Mouse (Mus musculus) kidney, embryonic 16.5 days (tissue): ENCODE measurements around the gene Fbxo34. TPM values are rescaled to one million over a fixed set of nuclear protein-coding genes. Genes with fewer than 3 reads are reported as not detected.
"Not testable (repeated sequence)": the region's sequence is repeated elsewhere in the genome, so short reads cannot be mapped to it uniquely, and the experiment has no call there.

Source experiments
- ATAC-seq: fragments of 200-750 bp; cut with Nextera tagmentation; 2 replicates; pipeline ENCODE4 v1.8.0; 2017; ENCODE audit warnings: moderate TSS enrichment; ENCODE audit not compliant: low FRiP score, low TSS enrichment
- H3K27ac ChIP-seq: fragments of 300-500 bp; sonication (generic); 2 replicates; pipeline ENCODE4 v1.5.1; 2014; ENCODE audit warnings: low read length
- H3K27me3 ChIP-seq: fragments of 300-500 bp; sonication (generic); 2 replicates; pipeline ENCODE4 v1.6.1; 2014; ENCODE audit warnings: low read length, control low read depth, mixed read lengths; ENCODE audit not compliant: insufficient read depth
- H3K36me3 ChIP-seq: fragments of 300-500 bp; sonication (generic); 2 replicates; pipeline ENCODE4 v1.6.1; 2014; ENCODE audit warnings: low read length, control low read depth, mixed read lengths; ENCODE audit not compliant: insufficient read depth
- H3K4me1 ChIP-seq: fragments of 300-500 bp; sonication (generic); 2 replicates; pipeline ENCODE4 v1.6.1; 2014; ENCODE audit warnings: low read length, control low read depth, mixed read lengths; ENCODE audit not compliant: insufficient read depth
- H3K4me2 ChIP-seq: fragments of 300-500 bp; sonication (generic); replicated peaks from 2 replicates; pipeline ENCODE4 v1.6.1; 2014; ENCODE audit warnings: low read depth, low read length
- H3K4me3 ChIP-seq: fragments of 300-500 bp; sonication (generic); 2 replicates; pipeline ENCODE4 v1.5.1; 2014; ENCODE audit warnings: mild to moderate bottlenecking, low read length
- H3K9ac ChIP-seq: fragments of 300-500 bp; sonication (generic); replicated peaks from 2 replicates; pipeline ENCODE4 v1.6.1; 2014; ENCODE audit warnings: low read length
- H3K9me3 ChIP-seq: fragments of 300-500 bp; sonication (generic); 2 replicates; pipeline ENCODE4 v1.6.1; 2016; ENCODE audit warnings: low read length, control low read depth
- WGBS: fragments of 180-500 bp; shearing (Covaris S2); extraction: QIAGEN DNeasy Blood & Tissue Kit; methylation state at CpG from one replicate; pipeline ENCODE4 v1.1.7; 2014; 5-methylcytosine and 5-hydroxymethylcytosine counted together
- polyA plus RNA-seq: library from polyadenylated mRNA; unstranded; fragments of >200 nt; fragmentation: Nextera tagmentation; extraction: Ambion mirVana; gene quantifications from 2 replicates; pipeline ENCODE4 v1.2.1, GENCODE M21; 2015

Fbxo34 gene
- polyA plus RNA-seq, 1 experiment from 2014 or later = 24.1 TPM

GRCm38 (mm10) chr14:47525861-47526260, 75.6 kb downstream of the Fbxo34 start:
- WGBS = 93% methylated on average over 5 of the region's 5 CpGs
- H3K36me3 ChIP-seq = no peaks in the 10 kb centered on the region
- no peaks in the 10 kb centered on the region for H3K27me3 ChIP-seq
- H3K4me2 ChIP-seq = no peak overlapping the region
- no peak overlapping the region for H3K27ac ChIP-seq
- no peak overlapping the region for H3K4me3 ChIP-seq
- H3K9ac ChIP-seq = no peak overlapping the region
- H3K9me3 ChIP-seq = no peaks in the 10 kb centered on the region
- ATAC-seq = no peak
- no peaks in the 10 kb centered on the region for H3K4me1 ChIP-seq

DNA sequence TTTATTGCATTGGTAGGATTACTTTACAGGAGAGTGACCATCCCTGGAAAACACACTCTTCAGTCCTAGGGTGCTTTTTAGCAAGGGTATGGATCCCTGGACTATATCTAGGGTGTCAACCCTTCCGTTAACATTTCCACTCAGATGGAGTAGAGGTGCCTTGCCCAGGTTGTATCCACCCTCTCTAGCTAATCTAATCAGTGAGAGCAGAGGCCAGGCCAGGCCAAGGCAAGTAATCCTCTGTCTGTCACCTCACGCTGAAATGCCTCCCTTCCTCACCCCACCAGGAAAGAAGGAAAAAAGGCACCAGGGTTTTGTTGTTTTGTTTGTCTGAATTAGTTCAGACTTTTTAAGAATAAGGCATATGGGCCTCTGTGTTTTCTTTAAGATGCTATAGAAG, 77.6 kb downstream of the Fbxo34 start:
- H3K36me3 ChIP-seq = no peaks in the 10 kb centered on the region
- H3K27me3 ChIP-seq = no peaks in the 10 kb centered on the region
- 87% methylated on average over 2 of the region's 2 CpGs for WGBS
- no peak overlapping the region for H3K4me3 ChIP-seq
- H3K9ac ChIP-seq = no peak overlapping the region
- H3K27ac ChIP-seq = no peak overlapping the region
- H3K4me2 ChIP-seq = no peak overlapping the region
- no peaks in the 10 kb centered on the region for H3K4me1 ChIP-seq
- no peak for ATAC-seq
- no peaks in the 10 kb centered on the region for H3K9me3 ChIP-seq

- Histone ChIP-seq H3K4me2 (no peak overlapping the region), H3K9me3 (no peaks in the 10 kb centered on the region), H3K27me3 (no peaks in the 10 kb centered on the region), H3K9ac (no peak overlapping the region), H3K4me1 (peaks cover 3% of the 10 kb centered on the region), H3K4me3 (no peak overlapping the region), H3K36me3 (no peaks in the 10 kb centered on the region), H3K27ac (no peak overlapping the region)
- no peak for ATAC-seq
- WGBS = 91% methylated on average over 3 of the region's 3 CpGs
These were observed 78.1 kb downstream of the Fbxo34 start for GRCm38 (mm10) chr14:47528293-47528692.

- Histone ChIP-seq H3K4me3 (no peak overlapping the region), H3K9ac (no peak overlapping the region), H3K27ac (no peak overlapping the region), H3K27me3 (no peaks in the 10 kb centered on the region), H3K4me2 (no peak overlapping the region), H3K9me3 (no peaks in the 10 kb centered on the region), H3K36me3 (no peaks in the 10 kb centered on the region), H3K4me1 (peaks cover 9% of the 10 kb centered on the region)
- ATAC-seq = no peak
- 35% methylated on average over 8 of the region's 8 CpGs for WGBS
These were observed 78.8 kb downstream of the Fbxo34 start for GRCm38 (mm10) chr14:47529019-47529418.

DNA sequence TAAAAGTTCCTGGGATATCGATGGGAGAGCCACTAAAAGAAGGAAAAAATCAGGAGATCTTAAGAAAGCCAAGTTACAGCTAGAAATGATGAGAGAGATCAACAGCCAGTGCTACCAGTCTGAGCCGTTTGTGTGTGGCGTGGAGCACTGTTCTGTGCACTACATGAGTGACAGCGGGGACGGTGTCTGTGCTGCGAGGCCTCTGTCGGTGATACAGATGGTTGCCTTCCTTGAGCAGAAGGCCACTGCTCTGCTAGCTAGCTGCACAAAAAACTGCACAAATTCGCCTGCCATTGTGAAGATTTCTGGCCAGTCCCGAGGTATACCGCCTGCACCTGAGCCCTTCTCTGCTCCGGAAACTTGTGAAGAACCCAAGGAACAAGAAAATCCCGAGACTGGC, 79.4 kb downstream of the Fbxo34 start:
- H3K27ac ChIP-seq, H3K9ac ChIP-seq, ATAC-seq, H3K4me3 ChIP-seq, H3K4me2 ChIP-seq, H3K27me3 ChIP-seq, H3K4me1 ChIP-seq, H3K36me3 ChIP-seq, H3K9me3 ChIP-seq: not testable (repeated sequence)
- 94% methylated on average over 11 of the region's 12 CpGs for WGBS

DNA sequence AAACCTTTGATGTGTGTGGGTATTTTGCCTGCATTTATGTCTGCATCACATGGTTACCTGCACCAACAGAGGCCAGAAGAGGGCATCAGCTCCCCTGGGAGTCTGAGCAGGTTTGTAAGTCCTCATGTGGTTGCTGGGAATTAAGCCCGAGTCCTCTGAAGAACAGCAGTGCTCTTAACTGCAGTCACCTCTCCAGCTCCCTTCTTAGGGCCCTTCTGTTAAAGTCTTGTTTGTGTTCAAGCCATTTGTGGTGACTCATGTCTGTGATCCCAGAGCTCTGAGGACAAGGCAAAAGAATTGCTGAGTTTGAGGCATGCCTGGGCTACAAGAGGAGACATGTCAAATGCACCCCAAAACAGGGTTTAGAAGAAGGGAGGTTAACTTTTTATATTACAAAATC, 82.3 kb downstream of the Fbxo34 start:
- ATAC-seq = no peak

GRCm38 (mm10) chr14:47533365-47534175, 83.3 kb downstream of the Fbxo34 start:
- 26% methylated on average over 11 of the region's 11 CpGs for WGBS
- Histone ChIP-seq H3K27me3 (no peaks in the 10 kb centered on the region), H3K4me3 (no peak overlapping the region), H3K4me1 (peaks cover 9% of the 10 kb centered on the region), H3K9ac (no peak overlapping the region), H3K36me3 (no peaks in the 10 kb centered on the region), H3K4me2 (peak overlapping the region; percentile 37; the same call in 1 of the 2 replicates), H3K9me3 (no peaks in the 10 kb centered on the region), H3K27ac (peak overlapping the region; percentile 47)
- ATAC-seq = peak; percentile 92

More for the DNA sequence above, 82.3 kb downstream of the Fbxo34 start:
- H3K27me3 ChIP-seq = no peaks in the 10 kb centered on the region
- no peak overlapping the region for H3K4me2 ChIP-seq
- WGBS = 74% methylated on average over 1 of the region's 1 CpGs
- H3K9me3 ChIP-seq = no peaks in the 10 kb centered on the region
- H3K27ac ChIP-seq = no peak overlapping the region
- no peak overlapping the region for H3K9ac ChIP-seq
- H3K4me3 ChIP-seq = no peak overlapping the region
- H3K36me3 ChIP-seq = no peaks in the 10 kb centered on the region
- H3K4me1 ChIP-seq = peaks cover 9% of the 10 kb centered on the region

DNA sequence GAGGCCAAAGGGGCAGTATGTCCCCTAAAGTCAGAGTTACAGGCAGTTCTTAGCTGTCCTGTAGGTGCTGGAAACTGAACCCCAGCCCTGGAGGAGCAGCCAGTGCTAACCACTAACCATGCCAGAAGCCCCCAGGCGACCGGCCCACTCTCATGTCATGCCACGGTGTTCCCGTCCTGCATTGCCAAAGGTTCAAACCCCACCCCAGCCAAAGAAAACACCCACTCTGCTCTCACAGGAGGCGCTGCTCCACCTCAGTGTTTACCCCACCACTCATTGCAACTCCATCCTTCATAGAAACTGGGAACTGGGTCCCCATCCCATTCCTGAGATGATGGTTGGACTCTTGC, 83.9 kb downstream of the Fbxo34 start:
- no peak overlapping the region for H3K4me3 ChIP-seq
- WGBS = 86% methylated on average over 5 of the region's 5 CpGs

GRCm38 (mm10) chr14:47535096-47535495, 84.9 kb downstream of the Fbxo34 start:
- 95% methylated on average over 1 of the region's 1 CpGs for WGBS

More for the DNA sequence above, 83.9 kb downstream of the Fbxo34 start:
- H3K4me1 ChIP-seq = peaks cover 9% of the 10 kb centered on the region
- no peaks in the 10 kb centered on the region for H3K27me3 ChIP-seq
- no peak for ATAC-seq
- H3K9me3 ChIP-seq = no peaks in the 10 kb centered on the region
- no peak overlapping the region for H3K27ac ChIP-seq
- H3K4me2 ChIP-seq = no peak overlapping the region
- H3K36me3 ChIP-seq = no peaks in the 10 kb centered on the region
- H3K9ac ChIP-seq = no peak overlapping the region

GRCm38 (mm10) chr14:47541325-47541948, 91.2 kb downstream of the Fbxo34 start:
- no peaks in the 10 kb centered on the region for H3K9me3 ChIP-seq
- no peak overlapping the region for H3K4me2 ChIP-seq
- H3K4me1 ChIP-seq = no peaks in the 10 kb centered on the region
- peaks cover 32% of the 10 kb centered on the region for H3K36me3 ChIP-seq
- H3K9ac ChIP-seq = no peak overlapping the region
- H3K27ac ChIP-seq = no peak overlapping the region
- ATAC-seq = no peak
- H3K4me3 ChIP-seq = no peak overlapping the region
- WGBS = 91% methylated on average over 10 of the region's 10 CpGs
- H3K27me3 ChIP-seq = no peaks in the 10 kb centered on the region

More at GRCm38 (mm10) chr14:47535096-47535495, 84.9 kb downstream of the Fbxo34 start:
- Histone ChIP-seq H3K4me1 (peaks cover 9% of the 10 kb centered on the region), H3K27ac (no peak overlapping the region), H3K36me3 (peaks cover 1% of the 10 kb centered on the region; the same call in 1 of the 2 replicates), H3K27me3 (no peaks in the 10 kb centered on the region), H3K4me3 (no peak overlapping the region), H3K9me3 (no peaks in the 10 kb centered on the region), H3K9ac (no peak overlapping the region), H3K4me2 (no peak overlapping the region)
- ATAC-seq = no peak
